In the genomic region with DNA sequence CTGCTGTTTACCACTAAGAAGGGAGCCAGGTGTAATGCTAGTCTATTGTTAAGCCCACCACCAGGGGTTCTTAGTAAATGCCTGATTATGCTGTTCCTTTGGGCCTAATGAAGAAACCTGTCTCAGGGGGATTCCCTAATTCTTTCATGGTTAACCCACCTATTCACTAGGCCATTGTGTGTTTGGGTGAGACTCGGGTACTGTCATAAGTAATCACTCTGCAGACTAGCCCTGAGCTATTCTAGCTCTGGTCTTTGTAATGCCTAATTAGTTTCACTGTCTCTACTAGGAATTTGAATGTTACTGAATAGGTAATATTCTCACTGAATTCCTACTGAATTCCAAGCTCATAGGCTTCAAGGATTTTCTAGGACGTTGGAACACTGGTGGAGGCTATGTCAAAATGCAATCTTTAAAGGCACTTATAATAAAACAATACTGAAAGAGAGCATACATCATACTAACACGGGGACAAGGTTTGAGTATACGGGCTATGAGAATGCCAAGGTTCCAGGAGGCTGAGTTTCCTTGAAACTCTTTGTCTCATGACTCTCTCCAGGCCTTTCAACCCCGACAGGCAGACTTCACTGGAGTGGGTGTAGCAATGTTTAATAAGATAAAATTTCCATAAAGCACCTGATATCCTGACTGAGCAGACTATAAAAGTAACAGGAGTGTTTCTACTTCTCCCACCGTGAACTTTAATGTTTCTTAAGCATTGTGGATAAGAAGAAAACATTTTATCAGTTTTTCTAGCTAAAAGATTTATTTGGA, we compare ENCODE assay signal across 5 mouse cellular contexts.
A peak's percentile ranks its signal among the peaks of the same experiment; 100 is the strongest.
DNase-seq lines count a peak whose midpoint lies in the region; ATAC-seq lines count a peak whose summit lies in the region.
"Not testable (repeated sequence)": the region's sequence is repeated elsewhere in the genome, so short reads cannot be mapped to it uniquely, and the experiment has no call there.

No protein-coding gene starts in this region.

- in situ Hi-C loops in ES-E14 (cut with MboI; ENCODE audit: low sequenced_read_pairs in 2 of 2, unreplicated experiment in 2 of 2): not testable (repeated sequence)

- WGBS in forebrain, embryonic 11.5 days: 24% methylated on average over 6 of the region's 6 CpGs
- WGBS in midbrain, embryonic 12.5 days: 26% methylated on average over 6 of the region's 6 CpGs
- WGBS in midbrain, embryonic 15.5 days: 16% methylated on average over 6 of the region's 6 CpGs

- not testable (repeated sequence) for H3K9me3 ChIP-seq in ES-E14 (ENCODE audit: control insufficient read depth, insufficient read depth, low read depth, low read length); forebrain, embryonic 11.5 days (ENCODE audit: control insufficient read depth, low read length); midbrain, embryonic 12.5 days; midbrain, embryonic 15.5 days

- H3K4me3 ChIP-seq in ES-E14 (ENCODE audit: insufficient read depth in 1 of 2, low read depth in 1 of 2, low read length in 2 of 2, poor library complexity in 1 of 2, severe bottlenecking in 1 of 2); forebrain, embryonic 11.5 days (ENCODE audit: low read depth, low read length); midbrain, embryonic 12.5 days; midbrain, embryonic 15.5 days: not testable (repeated sequence)

- peak; percentile 58; the same call in 1 of the 2 replicates for ATAC-seq in forebrain, embryonic 11.5 days (replicated peaks; ENCODE audit: low FRiP score)
- peak; percentile 75; the same call in 1 of the 2 replicates for ATAC-seq in midbrain, embryonic 12.5 days (ENCODE audit: low FRiP score, low read depth)
- ATAC-seq in midbrain, embryonic 15.5 days (replicated peaks): peak; percentile 74; the same call in 1 of the 2 replicates

- H3K27me3 ChIP-seq in forebrain, embryonic 11.5 days (ENCODE audit: control insufficient read depth, insufficient read depth, low read length); midbrain, embryonic 12.5 days; midbrain, embryonic 15.5 days (replicated peaks): not testable (repeated sequence)

- H3K9ac ChIP-seq in ES-E14 (ENCODE audit: insufficient read depth, low read depth, low read length, poor library complexity, severe bottlenecking); forebrain, embryonic 11.5 days (ENCODE audit: low read length); midbrain, embryonic 12.5 days (replicated peaks); midbrain, embryonic 15.5 days: not testable (repeated sequence)

- H3K27ac ChIP-seq in ES-E14 (ENCODE audit: insufficient read depth, low read depth, low read length, poor library complexity, severe bottlenecking); forebrain, embryonic 11.5 days (ENCODE audit: low read depth, low read length); midbrain, embryonic 12.5 days (replicated peaks); midbrain, embryonic 15.5 days: not testable (repeated sequence)

- H3K4me2 ChIP-seq in forebrain, embryonic 11.5 days (ENCODE audit: low read depth, low read length, severe bottlenecking); midbrain, embryonic 12.5 days (replicated peaks); midbrain, embryonic 15.5 days: not testable (repeated sequence)

- DNase-seq in ES-E14 (ENCODE audit: low read depth, low spot score) (peak; percentile 21), WW6 (ENCODE audit: low read depth, low spot score) (peak; percentile 11)
- not testable (repeated sequence) for DNase-seq in forebrain, embryonic 11.5 days (ENCODE audit: low spot score)

- H3K4me1 ChIP-seq in ES-E14 (ENCODE audit: control insufficient read depth in 2 of 2, insufficient read depth in 2 of 2, low read length in 2 of 2, poor library complexity in 1 of 2); forebrain, embryonic 11.5 days (replicated peaks; ENCODE audit: control insufficient read depth, insufficient read depth, low read length); midbrain, embryonic 12.5 days; midbrain, embryonic 15.5 days: not testable (repeated sequence)

- not testable (repeated sequence) for H3K36me3 ChIP-seq in ES-E14 (ENCODE audit: control insufficient read depth, insufficient read depth, low read length, poor library complexity, severe bottlenecking); forebrain, embryonic 11.5 days (ENCODE audit: control insufficient read depth, insufficient read depth, low read length); midbrain, embryonic 12.5 days; midbrain, embryonic 15.5 days (replicated peaks)
